Mouse (Mus musculus) liver, embryonic 15.5 days (tissue): ENCODE data around the gene Sin3a. TPM values are rescaled to one million over a fixed set of nuclear protein-coding genes. Genes with fewer than 3 reads are reported as not detected.
A peak's percentile ranks its signal among the peaks of the same experiment; 100 is the strongest.

ENCODE experiments used
- ATAC-seq: fragments of 200-750 bp; cut with Nextera tagmentation; 2 replicates; pipeline ENCODE4 v1.8.0; 2017; ENCODE audit warnings: moderate number of reproducible peaks, mild to moderate bottlenecking, moderate library complexity; ENCODE audit not compliant: insufficient read depth
- H3K27ac ChIP-seq: fragments of 300-500 bp; sonication (generic); replicated peaks from 2 replicates; pipeline ENCODE4 v1.5.1; 2015; ENCODE audit warnings: mild to moderate bottlenecking, inconsistent platforms
- H3K27me3 ChIP-seq: fragments of 300-500 bp; sonication (generic); 2 replicates; pipeline ENCODE4 v1.6.1; 2015; ENCODE audit warnings: mild to moderate bottlenecking, inconsistent platforms
- H3K36me3 ChIP-seq: fragments of 300-500 bp; sonication (generic); replicated peaks from 2 replicates; pipeline ENCODE4 v1.6.1; 2015; ENCODE audit warnings: moderate library complexity, mild to moderate bottlenecking, inconsistent platforms
- H3K4me1 ChIP-seq: fragments of 300-500 bp; sonication (generic); replicated peaks from 2 replicates; pipeline ENCODE4 v1.6.1; 2015; ENCODE audit warnings: inconsistent platforms
- H3K4me2 ChIP-seq: fragments of 300-500 bp; sonication (generic); 2 replicates; pipeline ENCODE4 v1.6.1; 2015; ENCODE audit warnings: moderate library complexity, mild to moderate bottlenecking, inconsistent platforms
- H3K4me3 ChIP-seq: fragments of 300-500 bp; sonication (generic); replicated peaks from 2 replicates; pipeline ENCODE4 v1.5.1; 2015; ENCODE audit warnings: mild to moderate bottlenecking, inconsistent platforms
- H3K9ac ChIP-seq: fragments of 300-500 bp; sonication (generic); 2 replicates; pipeline ENCODE4 v1.6.1; 2015; ENCODE audit warnings: moderate library complexity, mild to moderate bottlenecking, inconsistent platforms
- H3K9me3 ChIP-seq: fragments of 300-500 bp; sonication (generic); replicated peaks from 2 replicates; pipeline ENCODE4 v1.6.1; 2016; ENCODE audit warnings: inconsistent platforms
- WGBS: fragments of 180-500 bp; shearing (Covaris S2); methylation state at CpG from one replicate; pipeline ENCODE4 v1.1.7; 2015; ENCODE audit warnings: mixed read lengths; ENCODE audit not compliant: insufficient replicate concordance; 5-methylcytosine and 5-hydroxymethylcytosine counted together
- polyA plus RNA-seq: library from polyadenylated mRNA; unstranded; fragments of >200 nt; fragmentation: Nextera tagmentation; extraction: Ambion mirVana; gene quantifications from 2 replicates; pipeline ENCODE4 v1.2.1, GENCODE M21; 2015

Gene Sin3a
- polyA plus RNA-seq, 1 experiment from 2014 or later: 14.1 TPM

- H3K27me3 ChIP-seq: no peaks in the 10 kb centered on the region
- H3K9me3 ChIP-seq: no peaks in the 10 kb centered on the region
- 66% methylated on average over 6 of the region's 6 CpGs for WGBS
- no peaks in the 10 kb centered on the region for H3K36me3 ChIP-seq
- H3K4me2 ChIP-seq: peak overlapping the region; percentile 81
- peaks cover 21% of the 10 kb centered on the region for H3K4me1 ChIP-seq
- ATAC-seq: no peak
- H3K9ac ChIP-seq: peak overlapping the region; percentile 60
- H3K27ac ChIP-seq: peak overlapping the region; percentile 78; the same call in 1 of the 2 replicates
- peak overlapping the region; percentile 64; the same call in 1 of the 2 replicates for H3K4me3 ChIP-seq
Measured at GRCm38 (mm10) chr9:57149021-57149420, 77.2 kb downstream of the Sin3a start.

GRCm38 (mm10) chr9:57150192-57150591 lies 78.4 kb downstream of the Sin3a start:
- Histone ChIP-seq H3K27ac (no peak overlapping the region), H3K4me3 (no peak overlapping the region), H3K9ac (no peak overlapping the region), H3K4me1 (peaks cover 21% of the 10 kb centered on the region), H3K27me3 (no peaks in the 10 kb centered on the region), H3K36me3 (peaks cover 9% of the 10 kb centered on the region), H3K9me3 (no peaks in the 10 kb centered on the region), H3K4me2 (no peak overlapping the region)
- 67% methylated on average over 5 of the region's 5 CpGs for WGBS
- no peak for ATAC-seq

GRCm38 (mm10) chr9:57152331-57152730 lies 80.5 kb downstream of the Sin3a start:
- Histone ChIP-seq H3K4me3 (no peak overlapping the region), H3K27ac (no peak overlapping the region), H3K9ac (no peak overlapping the region), H3K9me3 (no peaks in the 10 kb centered on the region), H3K4me2 (no peak overlapping the region), H3K27me3 (no peaks in the 10 kb centered on the region), H3K36me3 (peaks cover 15% of the 10 kb centered on the region), H3K4me1 (peaks cover 26% of the 10 kb centered on the region)
- no peak for ATAC-seq
- 47% methylated on average over 6 of the region's 6 CpGs for WGBS

- H3K36me3 ChIP-seq: peaks cover 15% of the 10 kb centered on the region
- H3K4me2 ChIP-seq: no peak overlapping the region
- no peak overlapping the region for H3K9ac ChIP-seq
- no peaks in the 10 kb centered on the region for H3K27me3 ChIP-seq
- H3K4me1 ChIP-seq: peaks cover 22% of the 10 kb centered on the region
- H3K27ac ChIP-seq: no peak overlapping the region
- H3K4me3 ChIP-seq: no peak overlapping the region
- H3K9me3 ChIP-seq: no peaks in the 10 kb centered on the region
- WGBS: 70% methylated on average over 7 of the region's 7 CpGs
- ATAC-seq: no peak
Measured at GRCm38 (mm10) chr9:57156383-57156782, 84.5 kb downstream of the Sin3a start.

- Histone ChIP-seq H3K27me3 (no peaks in the 10 kb centered on the region), H3K36me3 (peaks cover 15% of the 10 kb centered on the region), H3K9ac (no peak overlapping the region), H3K9me3 (no peaks in the 10 kb centered on the region), H3K27ac (no peak overlapping the region), H3K4me3 (no peak overlapping the region), H3K4me1 (peaks cover 22% of the 10 kb centered on the region), H3K4me2 (peak overlapping the region; percentile 89)
- ATAC-seq: no peak
- 72% methylated on average over 8 of the region's 8 CpGs for WGBS
Measured at GRCm38 (mm10) chr9:57156823-57157222, 85.0 kb downstream of the Sin3a start.

GRCm38 (mm10) chr9:57157499-57157898 lies 85.7 kb downstream of the Sin3a start:
- peaks cover 22% of the 10 kb centered on the region for H3K4me1 ChIP-seq
- ATAC-seq: no peak
- H3K9me3 ChIP-seq: no peaks in the 10 kb centered on the region
- WGBS: 25% methylated on average over 13 of the region's 13 CpGs
- peak overlapping the region; percentile 89 for H3K4me2 ChIP-seq
- H3K36me3 ChIP-seq: peaks cover 15% of the 10 kb centered on the region
- H3K9ac ChIP-seq: peak overlapping the region; percentile 69
- no peak overlapping the region for H3K27ac ChIP-seq
- no peaks in the 10 kb centered on the region for H3K27me3 ChIP-seq
- H3K4me3 ChIP-seq: peak overlapping the region; percentile 79

- WGBS: under 1% methylated on average over 24 of the region's 24 CpGs
- Histone ChIP-seq H3K4me1 (peaks cover 22% of the 10 kb centered on the region), H3K27ac (no peak within 1 kb of the TSS; the same call in 1 of the 2 replicates), H3K4me2 (peak within 1 kb of the TSS; percentile 89), H3K4me3 (peak within 1 kb of the TSS; percentile 79), H3K9me3 (no peaks in the 10 kb centered on the region), H3K27me3 (no peaks in the 10 kb centered on the region), H3K36me3 (peaks cover 15% of the 10 kb centered on the region), H3K9ac (peak within 1 kb of the TSS; percentile 69)
- peak; percentile 70 for ATAC-seq
Measured at GRCm38 (mm10) chr9:57158013-57158470, 86.2 kb downstream of the Sin3a start, which contains the start of gene Commd4. Gene Commd4, minus strand, starts transcription at chr9:57158331.

GRCm38 (mm10) chr9:57158506-57158905 lies 86.7 kb downstream of the Sin3a start:
- peak overlapping the region; percentile 89 for H3K4me2 ChIP-seq
- H3K4me3 ChIP-seq: peak overlapping the region; percentile 79
- WGBS: 34% methylated on average over 11 of the region's 11 CpGs
- no peaks in the 10 kb centered on the region for H3K9me3 ChIP-seq
- peaks cover 22% of the 10 kb centered on the region for H3K4me1 ChIP-seq
- no peak for ATAC-seq
- peak overlapping the region; percentile 30 for H3K9ac ChIP-seq
- H3K27me3 ChIP-seq: no peaks in the 10 kb centered on the region
- H3K27ac ChIP-seq: no peak overlapping the region; the same call in 1 of the 2 replicates
- H3K36me3 ChIP-seq: peaks cover 15% of the 10 kb centered on the region

- WGBS: 10% methylated on average over 3 of the region's 3 CpGs
- Histone ChIP-seq H3K27me3 (no peaks in the 10 kb centered on the region), H3K36me3 (no peaks in the 10 kb centered on the region), H3K4me2 (no peak overlapping the region), H3K9ac (no peak overlapping the region), H3K4me1 (peaks cover 11% of the 10 kb centered on the region), H3K27ac (no peak overlapping the region), H3K4me3 (no peak overlapping the region), H3K9me3 (no peaks in the 10 kb centered on the region)
- ATAC-seq: no peak
Measured at GRCm38 (mm10) chr9:57162496-57162895, 90.7 kb downstream of the Sin3a start.

GRCm38 (mm10) chr9:57163137-57163536 lies 91.3 kb downstream of the Sin3a start:
- no peaks in the 10 kb centered on the region for H3K9me3 ChIP-seq
- H3K9ac ChIP-seq: no peak overlapping the region
- no peaks in the 10 kb centered on the region for H3K36me3 ChIP-seq
- no peak overlapping the region for H3K4me2 ChIP-seq
- 37% methylated on average over 2 of the region's 2 CpGs for WGBS
- no peak overlapping the region for H3K27ac ChIP-seq
- H3K4me3 ChIP-seq: no peak overlapping the region
- ATAC-seq: no peak
- peaks cover 6% of the 10 kb centered on the region; the same call in 1 of the 2 replicates for H3K4me1 ChIP-seq
- no peaks in the 10 kb centered on the region for H3K27me3 ChIP-seq

- no peak for ATAC-seq
- no peak overlapping the region for H3K27ac ChIP-seq
- 62% methylated on average over 2 of the region's 2 CpGs for WGBS
Measured at GRCm38 (mm10) chr9:57166173-57166572, 94.3 kb downstream of the Sin3a start.

GRCm38 (mm10) chr9:57168411-57168810 lies 96.6 kb downstream of the Sin3a start:
- no peak for ATAC-seq
- Histone ChIP-seq H3K9me3 (no peaks in the 10 kb centered on the region), H3K27me3 (no peaks in the 10 kb centered on the region), H3K9ac (no peak overlapping the region), H3K4me3 (no peak overlapping the region), H3K4me2 (no peak overlapping the region), H3K27ac (no peak overlapping the region), H3K4me1 (no peaks in the 10 kb centered on the region), H3K36me3 (no peaks in the 10 kb centered on the region)
- 67% methylated on average over 5 of the region's 5 CpGs for WGBS

More at GRCm38 (mm10) chr9:57166173-57166572, 94.3 kb downstream of the Sin3a start:
- Histone ChIP-seq H3K36me3 (no peaks in the 10 kb centered on the region), H3K9ac (no peak overlapping the region), H3K4me3 (no peak overlapping the region), H3K4me1 (no peaks in the 10 kb centered on the region), H3K4me2 (no peak overlapping the region), H3K9me3 (no peaks in the 10 kb centered on the region), H3K27me3 (no peaks in the 10 kb centered on the region)
